Mouse (Mus musculus): ENCODE measurements around the gene Gspt2.
A peak's percentile ranks its signal among the peaks of the same experiment; 100 is the strongest.

DNA sequence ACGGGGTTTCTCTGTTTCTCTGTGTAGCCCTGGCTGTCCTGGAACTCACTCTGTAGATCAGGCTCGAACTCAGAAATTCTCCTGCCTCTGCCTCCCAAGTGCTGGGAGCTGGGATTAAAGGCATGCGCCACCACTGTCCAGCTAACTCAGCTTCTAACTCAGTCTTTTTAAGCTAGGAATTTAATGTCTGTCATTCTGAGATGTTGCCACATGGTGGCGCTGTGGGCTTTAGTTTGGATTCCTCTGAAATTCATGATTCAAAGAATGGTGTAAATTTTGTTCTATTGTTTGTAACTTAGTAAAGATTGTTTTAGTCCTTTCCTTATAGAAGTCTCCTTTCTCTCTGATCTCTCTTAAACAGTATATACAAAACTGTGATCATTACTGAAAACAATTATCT, 39.1 kb downstream of the Gspt2 start:
- no peak for TF ChIP-seq MAFK (IDR thresholded peaks at IDR 0.05; ENCODE audit: insufficient read depth, low read depth, low read length)
- no peak for TF ChIP-seq CHD2 (IDR thresholded peaks at IDR 0.05; ENCODE audit: low read depth, low read length)
- no peak for TF ChIP-seq ZNF384 (IDR thresholded peaks at IDR 0.05; ENCODE audit: low read depth, low read length)
- TF ChIP-seq HCFC1 (IDR thresholded peaks at IDR 0.05; ENCODE audit: borderline replicate concordance, insufficient read depth, low read length) = no peak
- peak; percentile 16; the same call in 1 of the 2 replicates for TF ChIP-seq ZC3H11A (IDR thresholded peaks at IDR 0.05; ENCODE audit: borderline replicate concordance, low read depth, low read length)
